13 mouse cellular contexts compared by ENCODE assay signal in the genomic region with DNA sequence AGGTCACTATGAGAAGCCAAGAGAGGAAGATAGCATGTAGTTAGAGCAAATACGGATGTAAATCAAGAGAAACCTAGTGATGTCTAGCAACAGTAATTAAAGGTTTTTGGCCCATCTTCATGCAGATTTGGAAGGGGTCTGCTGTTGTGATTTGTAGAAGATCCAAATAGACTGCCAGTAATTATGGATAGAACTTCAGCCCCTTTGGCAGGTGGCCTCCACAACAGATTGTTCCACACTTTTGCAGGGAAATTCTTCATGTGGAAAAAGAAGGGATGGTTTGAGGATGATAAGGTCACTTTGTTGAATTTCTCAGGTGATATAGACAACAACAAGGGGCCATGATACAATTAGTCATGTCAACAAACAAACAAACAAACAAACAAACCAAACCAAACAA.
"Had no signal": no experiment of that assay in that cellular context is flagged by ENCODE, and none has a peak within 500 bp of the region (broad histone marks: within the 10 kb centered on the region; RNA-seq: fewer than 3 reads in every experiment).

No protein-coding gene starts in this region.

- H3K4me3 ChIP-seq: liver, embryonic 13.5 days had no signal

- DNase-seq: kidney, adult 9 months; kidney, postnatal 14 days; kidney, postnatal 4 days; liver, embryonic 13.5 days; lung, adult 2 months; lung, postnatal 14 days; lung, postnatal 4 days; midbrain, embryonic 14.5 days; thymus, adult 2 months; thymus, postnatal 14 days; thymus, postnatal 4 days had no signal

- H3K9ac ChIP-seq: liver, embryonic 13.5 days had no signal

- H3K9me3 ChIP-seq: liver, embryonic 13.5 days had no signal

- H3K27ac ChIP-seq: liver, embryonic 13.5 days; stomach, postnatal 0 days had no signal

- H3K36me3 ChIP-seq: liver, embryonic 13.5 days had no signal

- H3K4me2 ChIP-seq: liver, embryonic 13.5 days; midbrain, embryonic 11.5 days had no signal

- H3K4me1 ChIP-seq: liver, embryonic 13.5 days had no signal

- H3K27me3 ChIP-seq: liver, embryonic 13.5 days had no signal
